Mouse (Mus musculus) embryonic facial prominence, embryonic 12.5 days (tissue): ENCODE measurements around the gene Rasa3. TPM values are rescaled to one million over a fixed set of nuclear protein-coding genes. Genes with fewer than 3 reads are reported as not detected.

Source experiments
- ATAC-seq: fragments of 200-750 bp; cut with Nextera tagmentation; 2 replicates; pipeline ENCODE4 v1.8.0; 2017; ENCODE audit not compliant: insufficient number of reproducible peaks, insufficient read depth, low FRiP score, low TSS enrichment
- H3K27ac ChIP-seq: fragments of 300-500 bp; sonication (generic); 2 replicates; pipeline ENCODE4 v1.5.1; 2016; ENCODE audit warnings: mild to moderate bottlenecking
- H3K27me3 ChIP-seq: fragments of 300-500 bp; sonication (generic); 2 replicates; pipeline ENCODE4 v1.6.1; 2016; ENCODE audit warnings: mild to moderate bottlenecking, moderate library complexity
- H3K36me3 ChIP-seq: fragments of 300-500 bp; sonication (generic); 2 replicates; pipeline ENCODE4 v1.6.1; 2016; ENCODE audit warnings: mild to moderate bottlenecking
- H3K4me1 ChIP-seq: fragments of 300-500 bp; sonication (generic); 2 replicates; pipeline ENCODE4 v1.6.1; 2016
- H3K4me2 ChIP-seq: fragments of 300-500 bp; sonication (generic); replicated peaks from 2 replicates; pipeline ENCODE4 v1.6.1; 2016; ENCODE audit warnings: mild to moderate bottlenecking, moderate library complexity
- H3K4me3 ChIP-seq: fragments of 300-500 bp; sonication (generic); 2 replicates; pipeline ENCODE4 v1.5.1; 2016; ENCODE audit warnings: mild to moderate bottlenecking
- H3K9ac ChIP-seq: fragments of 300-500 bp; sonication (generic); 2 replicates; pipeline ENCODE4 v1.6.1; 2016; ENCODE audit warnings: mild to moderate bottlenecking, moderate library complexity
- H3K9me3 ChIP-seq: fragments of 300-500 bp; sonication (generic); 2 replicates; pipeline ENCODE4 v1.6.1; 2016; ENCODE audit warnings: mild to moderate bottlenecking, moderate library complexity
- WGBS: fragments of 180-500 bp; shearing (Covaris S2); methylation state at CpG from one replicate; pipeline ENCODE4 v1.1.7; 2016; 5-methylcytosine and 5-hydroxymethylcytosine counted together
- polyA plus RNA-seq: library from polyadenylated mRNA; unstranded; fragments of >200 nt; fragmentation: Nextera tagmentation; extraction: Ambion mirVana; gene quantifications from 2 replicates; pipeline ENCODE4 v1.2.1, GENCODE M21; 2016

Rasa3 gene
- 26.1 and 26.3 TPM in 2 replicates for polyA plus RNA-seq

GRCm38 (mm10) chr8:13677413-13677883 is at the start of gene Rasa3:
Gene Rasa3, minus strand, starts transcription at chr8:13677603.
- Histone ChIP-seq H3K4me2 (peak within 1 kb of the TSS; percentile 86), H3K9ac (peak within 1 kb of the TSS; percentile 64), H3K4me3 (peak within 1 kb of the TSS; percentile 77), H3K4me1 (peaks cover 18% of the 10 kb centered on the region), H3K27me3 (peaks cover 12% of the 10 kb centered on the region; the same call in 1 of the 2 replicates), H3K9me3 (no peaks in the 10 kb centered on the region), H3K36me3 (no peaks in the 10 kb centered on the region), H3K27ac (peak within 1 kb of the TSS; percentile 76)
- WGBS, result under 1% methylated on average over 42 of the region's 42 CpGs
- peak; percentile 97 for ATAC-seq

GRCm38 (mm10) chr8:13725722-13726121 is 48.3 kb upstream of the Rasa3 start:
- Histone ChIP-seq H3K4me2 (no peak overlapping the region), H3K27me3 (no peaks in the 10 kb centered on the region), H3K9ac (no peak overlapping the region)

GRCm38 (mm10) chr8:13718980-13719379 is 41.6 kb upstream of the Rasa3 start:
- H3K36me3 ChIP-seq, result no peaks in the 10 kb centered on the region
- no peaks in the 10 kb centered on the region for H3K27me3 ChIP-seq
- ATAC-seq, result no peak
- no peaks in the 10 kb centered on the region for H3K9me3 ChIP-seq
- 90% methylated on average over 8 of the region's 8 CpGs for WGBS
- no peak overlapping the region for H3K4me3 ChIP-seq
- H3K9ac ChIP-seq, result no peak overlapping the region
- no peak overlapping the region for H3K4me2 ChIP-seq
- H3K27ac ChIP-seq, result no peak overlapping the region
- H3K4me1 ChIP-seq, result no peaks in the 10 kb centered on the region

More at GRCm38 (mm10) chr8:13725722-13726121, 48.3 kb upstream of the Rasa3 start:
- no peaks in the 10 kb centered on the region for H3K36me3 ChIP-seq
- no peak overlapping the region for H3K4me3 ChIP-seq
- H3K4me1 ChIP-seq, result no peaks in the 10 kb centered on the region
- H3K9me3 ChIP-seq, result no peaks in the 10 kb centered on the region
- no peak for ATAC-seq
- H3K27ac ChIP-seq, result no peak overlapping the region

- 0 out of 2 replicates have a peak, but pooled peaks have one; percentile 15 for ATAC-seq
- Histone ChIP-seq H3K27ac (no peak overlapping the region), H3K4me3 (no peak overlapping the region), H3K4me1 (peaks cover 3% of the 10 kb centered on the region), H3K9ac (no peak overlapping the region), H3K4me2 (no peak overlapping the region), H3K27me3 (no peaks in the 10 kb centered on the region), H3K9me3 (no peaks in the 10 kb centered on the region), H3K36me3 (no peaks in the 10 kb centered on the region)
- 94% methylated on average over 5 of the region's 5 CpGs for WGBS
Observed at GRCm38 (mm10) chr8:13708514-13708913, 31.1 kb upstream of the Rasa3 start.

DNA sequence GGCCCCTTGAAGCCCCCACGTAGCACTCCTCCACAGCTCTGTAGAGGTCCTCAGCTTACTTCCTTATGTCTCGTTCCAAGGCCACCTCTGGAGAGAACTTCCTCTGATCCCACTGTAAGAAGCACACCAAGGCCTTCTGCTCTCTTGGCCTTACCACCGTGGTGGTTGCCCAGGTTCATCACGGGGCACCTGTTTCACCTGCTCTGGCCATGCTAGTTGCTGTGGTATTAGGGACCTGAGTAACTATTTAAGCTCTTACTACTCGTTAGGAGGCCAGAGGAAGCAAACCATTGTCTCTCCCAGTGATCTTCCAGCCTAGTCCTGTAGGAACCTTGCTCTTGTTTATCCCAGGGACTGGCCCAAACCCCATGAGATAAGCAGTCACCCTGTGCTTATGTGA is 29.5 kb upstream of the Rasa3 start:
- WGBS, result 84% methylated on average over 5 of the region's 5 CpGs
- peaks cover 7% of the 10 kb centered on the region for H3K4me1 ChIP-seq
- no peak overlapping the region for H3K4me3 ChIP-seq
- no peak overlapping the region for H3K9ac ChIP-seq
- H3K9me3 ChIP-seq, result no peaks in the 10 kb centered on the region
- H3K36me3 ChIP-seq, result no peaks in the 10 kb centered on the region
- no peak overlapping the region for H3K4me2 ChIP-seq
- no peak overlapping the region for H3K27ac ChIP-seq
- no peaks in the 10 kb centered on the region for H3K27me3 ChIP-seq
- no peak for ATAC-seq

GRCm38 (mm10) chr8:13705668-13706067 is 28.3 kb upstream of the Rasa3 start, which contains the start of gene Cfap97d2:
Gene Cfap97d2, plus strand, starts transcription at chr8:13705889.
- Histone ChIP-seq H3K36me3 (no peaks in the 10 kb centered on the region), H3K4me1 (peaks cover 7% of the 10 kb centered on the region), H3K4me3 (no peak within 1 kb of the TSS), H3K27me3 (no peaks in the 10 kb centered on the region), H3K4me2 (no peak within 1 kb of the TSS; the same call in 1 of the 2 replicates), H3K27ac (0 out of 2 replicates have a peak within 1 kb of the TSS, but pooled peaks have one; percentile 6), H3K9me3 (no peaks in the 10 kb centered on the region), H3K9ac (no peak within 1 kb of the TSS)
- ATAC-seq, result peak; percentile 93
- 5% methylated on average over 5 of the region's 5 CpGs for WGBS

- H3K9me3 ChIP-seq, result no peaks in the 10 kb centered on the region
- 86% methylated on average over 4 of the region's 4 CpGs for WGBS
- H3K4me3 ChIP-seq, result no peak overlapping the region
- H3K36me3 ChIP-seq, result no peaks in the 10 kb centered on the region
- H3K4me2 ChIP-seq, result no peak overlapping the region
- H3K27me3 ChIP-seq, result no peaks in the 10 kb centered on the region
- no peak overlapping the region for H3K27ac ChIP-seq
- no peak for ATAC-seq
- H3K4me1 ChIP-seq, result peaks cover 7% of the 10 kb centered on the region
- H3K9ac ChIP-seq, result no peak overlapping the region
Observed at GRCm38 (mm10) chr8:13704301-13704700, 26.9 kb upstream of the Rasa3 start.

DNA sequence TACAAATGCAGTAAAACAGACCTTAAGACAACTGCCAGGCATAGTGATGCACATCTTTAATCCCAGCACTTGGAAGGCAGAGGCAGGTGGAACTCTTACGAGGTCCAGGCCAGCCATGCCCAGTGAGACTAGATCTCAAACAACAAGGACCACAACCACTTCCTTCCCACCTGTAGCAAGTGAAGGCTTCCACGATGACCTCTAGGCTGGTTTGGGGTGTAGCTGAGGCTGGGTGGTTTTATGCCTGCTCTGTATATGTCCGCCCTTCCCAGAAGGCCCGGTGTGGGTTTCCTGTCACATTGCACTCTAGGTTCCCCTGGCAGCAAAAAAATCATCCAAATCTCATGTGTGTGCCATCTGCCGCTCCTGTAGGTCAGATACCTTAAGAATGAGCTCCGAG is 26.4 kb upstream of the Rasa3 start:
- ATAC-seq, result no peak
- Histone ChIP-seq H3K9ac (no peak overlapping the region), H3K27ac (no peak overlapping the region), H3K4me1 (peaks cover 7% of the 10 kb centered on the region), H3K27me3 (no peaks in the 10 kb centered on the region), H3K4me2 (no peak overlapping the region), H3K9me3 (no peaks in the 10 kb centered on the region), H3K4me3 (no peak overlapping the region), H3K36me3 (no peaks in the 10 kb centered on the region)
- 85% methylated on average over 6 of the region's 6 CpGs for WGBS

GRCm38 (mm10) chr8:13702755-13703154 is 25.4 kb upstream of the Rasa3 start:
- Histone ChIP-seq H3K27ac (no peak overlapping the region), H3K4me1 (peaks cover 7% of the 10 kb centered on the region), H3K4me2 (no peak overlapping the region), H3K9ac (no peak overlapping the region), H3K27me3 (no peaks in the 10 kb centered on the region), H3K4me3 (no peak overlapping the region), H3K9me3 (no peaks in the 10 kb centered on the region), H3K36me3 (no peaks in the 10 kb centered on the region)
- ATAC-seq, result no peak
- 40% methylated on average over 4 of the region's 4 CpGs for WGBS

DNA sequence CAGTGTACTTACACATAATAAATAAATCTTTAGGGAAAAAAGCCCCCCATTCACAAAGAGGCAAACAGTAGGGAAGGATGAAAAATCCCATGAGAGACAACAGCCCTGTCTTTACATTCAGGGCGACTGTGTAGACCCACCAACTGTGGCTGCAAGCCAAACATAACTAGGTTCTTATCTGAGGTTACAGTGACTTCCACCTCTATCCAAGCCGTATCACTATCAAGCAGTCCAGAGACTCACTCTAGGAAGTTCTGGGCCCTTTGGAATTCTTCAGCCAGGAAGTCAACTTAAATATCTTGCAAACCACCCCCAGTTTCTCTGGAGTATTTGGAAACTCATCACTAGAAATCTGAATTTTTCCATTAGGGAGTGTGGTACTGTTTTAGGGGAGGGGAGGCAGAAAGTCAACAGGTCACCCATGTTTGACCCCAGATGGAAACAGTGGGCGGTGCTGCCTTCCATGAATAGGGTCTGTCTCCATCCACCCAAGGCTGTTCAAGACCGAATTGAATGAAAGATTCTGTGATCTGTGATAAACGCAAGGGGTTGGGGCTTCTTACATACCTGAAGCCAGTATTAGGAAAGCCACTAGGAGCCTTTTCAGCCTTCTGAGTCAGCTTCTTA is 22.0 kb upstream of the Rasa3 start:
- ATAC-seq, result no peak
- H3K4me1 ChIP-seq, result peaks cover 4% of the 10 kb centered on the region; the same call in 1 of the 2 replicates
- WGBS, result 75% methylated on average over 5 of the region's 5 CpGs
- H3K36me3 ChIP-seq, result no peaks in the 10 kb centered on the region
- H3K4me2 ChIP-seq, result no peak overlapping the region
- no peak overlapping the region for H3K9ac ChIP-seq
- H3K9me3 ChIP-seq, result no peaks in the 10 kb centered on the region
- no peak overlapping the region for H3K4me3 ChIP-seq
- no peak overlapping the region for H3K27ac ChIP-seq
- H3K27me3 ChIP-seq, result no peaks in the 10 kb centered on the region

DNA sequence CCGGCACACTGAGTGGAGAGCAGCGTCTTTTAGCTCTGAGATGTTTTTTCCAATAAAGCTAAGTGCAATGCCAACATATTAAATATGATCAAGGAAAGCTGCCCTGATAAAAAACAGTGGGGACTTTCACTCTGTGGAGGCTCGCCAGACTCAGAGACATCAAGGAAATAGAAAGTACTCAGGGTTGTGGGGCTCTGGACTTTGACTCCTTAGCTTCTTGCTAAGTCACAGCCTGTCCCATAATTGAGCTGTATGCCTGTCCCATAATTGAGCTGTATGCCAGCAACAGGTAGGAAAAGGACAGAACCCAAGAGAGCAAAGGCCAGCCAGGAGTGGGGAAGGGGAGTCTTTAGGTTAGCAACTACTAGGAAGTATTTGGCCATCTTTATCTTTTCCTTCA is 20.9 kb upstream of the Rasa3 start:
- Histone ChIP-seq H3K27ac (no peak overlapping the region), H3K9me3 (no peaks in the 10 kb centered on the region), H3K4me3 (no peak overlapping the region), H3K4me2 (no peak overlapping the region), H3K4me1 (peaks cover 4% of the 10 kb centered on the region; the same call in 1 of the 2 replicates), H3K9ac (no peak overlapping the region), H3K36me3 (no peaks in the 10 kb centered on the region), H3K27me3 (no peaks in the 10 kb centered on the region)
- no peak for ATAC-seq
- WGBS, result 82% methylated on average over 3 of the region's 3 CpGs

DNA sequence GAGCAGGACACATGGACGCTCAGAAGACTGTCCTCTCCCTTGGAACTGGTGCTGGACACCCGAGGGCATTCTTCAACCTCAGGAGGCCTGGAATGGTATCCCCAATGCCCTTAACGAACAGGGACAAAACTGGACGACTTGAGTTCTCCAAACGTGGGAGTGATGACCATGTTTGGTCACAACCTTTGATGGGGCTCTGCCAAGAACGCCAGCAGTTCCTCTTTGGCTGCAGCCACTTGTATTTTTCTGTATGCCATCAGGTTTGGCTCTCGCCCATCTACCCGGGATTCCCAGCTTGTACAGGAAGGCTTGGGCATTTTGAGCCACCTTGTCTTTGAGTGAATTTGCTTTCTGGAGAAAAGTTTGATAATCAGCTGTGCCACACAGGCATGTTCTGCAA is 20.3 kb upstream of the Rasa3 start:
- no peaks in the 10 kb centered on the region for H3K36me3 ChIP-seq
- no peak overlapping the region for H3K9ac ChIP-seq
- ATAC-seq, result no peak
- no peak overlapping the region for H3K4me2 ChIP-seq
- no peak overlapping the region for H3K27ac ChIP-seq
- no peaks in the 10 kb centered on the region for H3K27me3 ChIP-seq
- WGBS, result 78% methylated on average over 8 of the region's 8 CpGs
- H3K4me1 ChIP-seq, result peaks cover 1% of the 10 kb centered on the region; the same call in 1 of the 2 replicates
- no peaks in the 10 kb centered on the region for H3K9me3 ChIP-seq
- no peak overlapping the region for H3K4me3 ChIP-seq
